Mouse (Mus musculus) hindbrain, postnatal 0 days (tissue): ENCODE data around the gene Psmd3. TPM values are rescaled to one million over a fixed set of nuclear protein-coding genes. Genes with fewer than 3 reads are reported as not detected.

Experiments
- ATAC-seq: fragments of 200-750 bp; cut with Nextera tagmentation; 2 replicates; pipeline ENCODE4 v1.8.0; 2017; ENCODE audit warnings: mild to moderate bottlenecking, moderate TSS enrichment, moderate library complexity
- DNase-seq: peaks from one replicate; pipeline ENCODE4 v3.0.0-alpha.2; 2015; ENCODE audit warnings: low spot score
- H3K27ac ChIP-seq: fragments of 300-500 bp; sonication (generic); 2 replicates; pipeline ENCODE4 v1.5.1; 2014; ENCODE audit warnings: mild to moderate bottlenecking
- H3K27me3 ChIP-seq: fragments of 300-500 bp; sonication (generic); 2 replicates; pipeline ENCODE4 v1.6.1; 2014; ENCODE audit warnings: low read length, mixed read lengths; ENCODE audit not compliant: insufficient read depth
- H3K36me3 ChIP-seq: fragments of 300-500 bp; sonication (generic); 2 replicates; pipeline ENCODE4 v1.6.1; 2014; ENCODE audit warnings: low read length, mixed read lengths; ENCODE audit not compliant: insufficient read depth
- H3K4me1 ChIP-seq: fragments of 300-500 bp; sonication (generic); 2 replicates; pipeline ENCODE4 v1.6.1; 2014; ENCODE audit warnings: antibody characterized with exemption, low read length, mixed read lengths; ENCODE audit not compliant: insufficient read depth
- H3K4me2 ChIP-seq: fragments of 300-500 bp; sonication (generic); 2 replicates; pipeline ENCODE4 v1.6.1; 2014; ENCODE audit warnings: low read depth, mild to moderate bottlenecking, low read length, moderate library complexity, mixed read lengths
- H3K4me3 ChIP-seq: fragments of 300-500 bp; sonication (generic); 2 replicates; pipeline ENCODE4 v1.5.1; 2014; ENCODE audit warnings: low read length
- H3K9ac ChIP-seq: fragments of 300-500 bp; sonication (generic); replicated peaks from 2 replicates; pipeline ENCODE4 v1.6.1; 2014; ENCODE audit warnings: mild to moderate bottlenecking, low read length, moderate library complexity, mixed read lengths
- H3K9me3 ChIP-seq: fragments of 300-500 bp; sonication (generic); 2 replicates; pipeline ENCODE4 v1.6.1; 2016; ENCODE audit warnings: low read length, mixed read lengths
- CTCF ChIP-seq: IDR thresholded peaks from 2 replicates; pipeline ENCODE4 v1.5.1; 2016; ENCODE audit warnings: antibody characterized with exemption, control low read depth, low read depth
- WGBS: fragments of 180-500 bp; shearing (Covaris S2); extraction: QIAGEN DNeasy Blood & Tissue Kit; methylation state at CpG from one replicate; pipeline ENCODE4 v1.1.7; 2014; 5-methylcytosine and 5-hydroxymethylcytosine counted together
- polyA plus RNA-seq: library from polyadenylated mRNA; unstranded; fragments of >200 nt; fragmentation: Nextera tagmentation; extraction: Ambion mirVana; gene quantifications from 2 replicates; pipeline ENCODE4 v1.2.1, GENCODE M21; 2015
- total RNA-seq: library from RNA; depleted of rRNA; stranded (reverse); fragments of >200 nt; gene quantifications from 2 replicates; pipeline ENCODE4 v1.2.3, GENCODE M21; 2014

Psmd3 gene
- total and polyA plus RNA-seq, 2 experiments from 2014 or later, result 143 to 190 TPM

- Histone ChIP-seq H3K9me3 (no peaks in the 10 kb centered on the region), H3K27me3 (no peaks in the 10 kb centered on the region), H3K36me3 (no peaks in the 10 kb centered on the region), H3K4me1 (peaks cover 31% of the 10 kb centered on the region), H3K9ac (no peak overlapping the region), H3K4me2 (0 out of 2 replicates have a peak overlapping the region, but pooled peaks have one; percentile 2), H3K4me3 (no peak overlapping the region), H3K27ac (peak overlapping the region; percentile 100)
- 12% methylated on average over 4 of the region's 4 CpGs for WGBS
- TF ChIP-seq CTCF, result no peak
- ATAC-seq (peak; percentile 55), DNase-seq (peak; percentile 83)
These were observed 56.1 kb downstream of the Psmd3 start for GRCm38 (mm10) chr11:98738428-98738911.

- WGBS, result 52% methylated on average over 8 of the region's 9 CpGs
- no peak overlapping the region for H3K4me3 ChIP-seq
- DNase-seq (peak; percentile 30), ATAC-seq (no peak)
- no peaks in the 10 kb centered on the region for H3K27me3 ChIP-seq
- H3K4me2 ChIP-seq, result 0 out of 2 replicates have a peak overlapping the region, but pooled peaks have one; percentile 2
- no peaks in the 10 kb centered on the region for H3K36me3 ChIP-seq
- H3K9me3 ChIP-seq, result no peaks in the 10 kb centered on the region
- H3K4me1 ChIP-seq, result peaks cover 35% of the 10 kb centered on the region
- no peak overlapping the region for H3K9ac ChIP-seq
- TF ChIP-seq CTCF, result no peak
- H3K27ac ChIP-seq, result peak overlapping the region; percentile 100
These were observed 56.6 kb downstream of the Psmd3 start for GRCm38 (mm10) chr11:98738925-98739324.

DNA sequence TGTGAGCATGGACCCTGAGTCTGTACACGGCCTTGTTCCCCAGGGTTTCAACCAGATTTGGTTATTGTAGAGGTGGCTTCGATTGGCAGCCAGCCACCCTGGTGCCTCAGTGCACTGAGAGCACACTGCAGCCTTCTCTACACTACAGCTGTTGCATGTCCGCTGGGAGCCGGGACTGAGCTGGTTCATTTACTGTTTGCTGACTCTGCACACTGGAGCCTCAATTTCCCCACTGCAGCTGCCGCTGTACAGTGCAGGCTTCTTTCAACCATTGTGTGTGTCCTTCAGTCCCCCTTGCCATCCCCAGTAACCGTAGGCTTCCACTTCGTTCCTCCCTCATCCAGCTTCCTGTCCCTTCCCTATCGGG is 57.7 kb downstream of the Psmd3 start:
- H3K4me2 ChIP-seq, result peak overlapping the region; percentile 61
- H3K27ac ChIP-seq, result peak overlapping the region; percentile 100
- TF ChIP-seq CTCF, result no peak
- 3% methylated on average over 8 of the region's 8 CpGs for WGBS
- no peaks in the 10 kb centered on the region for H3K36me3 ChIP-seq
- peak overlapping the region; percentile 100 for H3K9ac ChIP-seq
- peak; percentile 70 for DNase-seq
- H3K4me3 ChIP-seq, result peak overlapping the region; percentile 99
- no peaks in the 10 kb centered on the region for H3K27me3 ChIP-seq
- no peaks in the 10 kb centered on the region for H3K9me3 ChIP-seq
- H3K4me1 ChIP-seq, result peaks cover 46% of the 10 kb centered on the region
- ATAC-seq, result peak; percentile 12; the same call in 1 of the 2 replicates

GRCm38 (mm10) chr11:98740393-98741050 is 58.2 kb downstream of the Psmd3 start, which contains the start of gene Thra:
TSS of gene Thra (plus strand) at chr11:98740638.
- peak; percentile 53 for ATAC-seq
- Histone ChIP-seq H3K9me3 (no peaks in the 10 kb centered on the region), H3K27ac (peak within 1 kb of the TSS; percentile 100), H3K4me1 (peaks cover 51% of the 10 kb centered on the region), H3K4me3 (peak within 1 kb of the TSS; percentile 99), H3K36me3 (no peaks in the 10 kb centered on the region), H3K4me2 (peak within 1 kb of the TSS; percentile 61), H3K27me3 (no peaks in the 10 kb centered on the region), H3K9ac (peak within 1 kb of the TSS; percentile 100)
- WGBS, result under 1% methylated on average over 22 of the region's 22 CpGs
- DNase-seq, result peak; percentile 83
- no peak for TF ChIP-seq CTCF

DNA sequence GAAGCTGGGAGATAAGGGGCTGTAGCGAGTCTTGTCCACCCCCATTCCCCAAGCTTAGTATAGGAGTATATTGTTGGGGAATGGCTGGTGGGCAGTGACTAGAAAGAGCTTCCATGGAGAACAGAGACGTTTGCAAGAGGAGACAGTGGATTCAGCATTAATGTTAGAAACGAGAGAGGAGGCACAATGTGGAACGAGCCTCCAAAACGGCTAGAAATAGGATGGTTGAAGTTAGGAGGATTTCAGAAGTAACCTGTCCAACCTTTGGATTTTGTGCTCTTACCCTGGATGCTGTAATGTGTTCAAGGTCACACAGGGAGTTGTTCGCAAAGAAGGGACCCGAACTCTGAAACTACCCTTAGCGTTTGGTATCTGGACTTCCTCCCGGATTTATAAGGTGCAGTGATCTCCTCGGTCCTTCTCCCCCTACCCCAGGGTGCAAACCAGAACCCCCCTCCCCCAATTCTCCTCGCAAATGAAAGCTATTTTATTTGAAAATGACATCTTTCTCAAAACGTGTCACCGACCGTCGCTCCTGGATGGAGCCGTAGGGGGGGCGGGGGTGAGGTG is 58.8 kb downstream of the Psmd3 start:
- H3K4me3 ChIP-seq, result peak overlapping the region; percentile 99
- peak overlapping the region; percentile 100 for H3K27ac ChIP-seq
- no peaks in the 10 kb centered on the region for H3K27me3 ChIP-seq
- H3K9ac ChIP-seq, result peak overlapping the region; percentile 100
- H3K4me2 ChIP-seq, result peak overlapping the region; percentile 61
- DNase-seq (no peak), ATAC-seq (no peak)
- H3K36me3 ChIP-seq, result no peaks in the 10 kb centered on the region
- H3K4me1 ChIP-seq, result peaks cover 57% of the 10 kb centered on the region
- H3K9me3 ChIP-seq, result no peaks in the 10 kb centered on the region
- TF ChIP-seq CTCF, result no peak
- WGBS, result under 1% methylated on average over 17 of the region's 17 CpGs

GRCm38 (mm10) chr11:98741622-98742396 is 59.5 kb downstream of the Psmd3 start:
- ATAC-seq, result peak; percentile 70
- peak; percentile 94 for DNase-seq
- peaks cover 64% of the 10 kb centered on the region for H3K4me1 ChIP-seq
- no peaks in the 10 kb centered on the region for H3K9me3 ChIP-seq
- H3K27ac ChIP-seq, result peak overlapping the region; percentile 100
- H3K9ac ChIP-seq, result peak overlapping the region; percentile 100
- no peaks in the 10 kb centered on the region for H3K36me3 ChIP-seq
- peak overlapping the region; percentile 61 for H3K4me2 ChIP-seq
- no peak for TF ChIP-seq CTCF
- H3K27me3 ChIP-seq, result no peaks in the 10 kb centered on the region
- H3K4me3 ChIP-seq, result peak overlapping the region; percentile 99
- WGBS, result 1% methylated on average over 56 of the region's 86 CpGs
